Mouse (Mus musculus): ENCODE measurements around the gene Fam181b.

DNA sequence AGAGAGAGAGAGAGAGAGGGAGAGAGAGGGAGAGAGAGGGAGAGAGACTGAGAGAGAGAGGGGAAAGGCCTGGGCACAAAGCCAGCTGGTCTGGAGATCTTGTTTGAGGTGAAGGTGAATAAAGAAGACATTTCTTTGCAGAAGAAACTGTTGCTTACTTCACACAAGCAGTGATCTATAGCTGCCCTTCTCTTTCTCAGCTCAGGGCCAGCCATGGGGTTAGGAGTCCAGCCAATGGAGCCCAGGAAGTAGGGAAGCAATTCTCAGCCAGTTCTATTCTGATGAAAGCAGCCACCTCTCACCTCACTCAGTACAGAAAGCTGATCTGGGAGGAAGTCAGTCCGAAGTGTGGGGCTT, 41.2 kb upstream of the Fam181b start:
- no peak for TF ChIP-seq POLR2A (IDR thresholded peaks at IDR 0.05; ENCODE audit: control insufficient read depth, extremely low read depth, insufficient read depth, low read length, poor library complexity)
- TF ChIP-seq CTCF (IDR thresholded peaks at IDR 0.05; ENCODE audit: borderline replicate concordance, control insufficient read depth, extremely low read depth, insufficient read depth, low read length, poor library complexity) = no peak

Data from thymus, adult 2 months (tissue).